Mouse (Mus musculus): Measurements from ENCODE around the gene Cela3b.
"Not testable (repeated sequence)": the region's sequence is repeated elsewhere in the genome, so short reads cannot be mapped to it uniquely, and the experiment has no call there.

The Cela3b gene

DNA sequence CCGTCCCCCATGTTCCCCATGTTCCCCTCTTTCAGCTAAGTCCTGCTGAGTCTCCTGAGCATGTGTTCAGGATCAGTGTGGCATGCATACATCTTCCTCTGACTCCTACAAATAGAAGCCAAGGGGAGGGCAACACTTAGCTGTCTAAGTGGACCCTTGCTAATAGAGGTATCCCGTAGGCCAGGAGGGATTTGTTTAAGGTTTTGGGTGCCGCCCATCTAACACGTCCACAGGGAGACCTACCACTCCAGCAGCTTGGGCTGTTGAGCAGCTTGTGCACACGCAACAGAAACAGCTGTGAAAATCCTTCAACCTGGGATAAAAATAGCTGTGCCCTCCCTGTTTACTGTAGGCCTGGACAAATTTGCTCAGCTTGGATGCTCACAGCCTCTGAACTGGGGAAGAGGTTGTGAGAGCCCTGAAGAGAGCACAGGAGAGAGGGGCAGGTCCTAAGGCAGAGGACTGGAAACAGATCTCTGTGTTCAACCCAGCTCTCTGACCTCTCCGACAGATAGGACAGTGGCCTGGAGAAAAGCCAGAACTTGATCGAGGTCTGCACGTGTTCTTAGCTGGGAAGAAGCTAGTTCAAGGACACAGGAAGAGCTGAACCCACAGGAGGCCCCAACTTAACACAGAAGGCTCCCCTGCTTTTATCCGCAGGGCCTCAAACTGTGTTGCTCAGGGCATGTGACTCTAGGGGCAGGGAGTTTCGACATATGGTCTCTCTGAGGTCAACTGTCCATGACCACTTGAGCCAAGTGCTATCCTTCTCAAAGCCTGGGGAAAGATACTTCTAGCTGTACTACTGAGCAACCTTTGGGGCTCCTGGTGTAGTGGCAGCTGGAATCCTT lies 2.6 kb upstream of the Cela3b start:
- intact Hi-C loops (cut with DNase I), result not testable (repeated sequence)

DNA sequence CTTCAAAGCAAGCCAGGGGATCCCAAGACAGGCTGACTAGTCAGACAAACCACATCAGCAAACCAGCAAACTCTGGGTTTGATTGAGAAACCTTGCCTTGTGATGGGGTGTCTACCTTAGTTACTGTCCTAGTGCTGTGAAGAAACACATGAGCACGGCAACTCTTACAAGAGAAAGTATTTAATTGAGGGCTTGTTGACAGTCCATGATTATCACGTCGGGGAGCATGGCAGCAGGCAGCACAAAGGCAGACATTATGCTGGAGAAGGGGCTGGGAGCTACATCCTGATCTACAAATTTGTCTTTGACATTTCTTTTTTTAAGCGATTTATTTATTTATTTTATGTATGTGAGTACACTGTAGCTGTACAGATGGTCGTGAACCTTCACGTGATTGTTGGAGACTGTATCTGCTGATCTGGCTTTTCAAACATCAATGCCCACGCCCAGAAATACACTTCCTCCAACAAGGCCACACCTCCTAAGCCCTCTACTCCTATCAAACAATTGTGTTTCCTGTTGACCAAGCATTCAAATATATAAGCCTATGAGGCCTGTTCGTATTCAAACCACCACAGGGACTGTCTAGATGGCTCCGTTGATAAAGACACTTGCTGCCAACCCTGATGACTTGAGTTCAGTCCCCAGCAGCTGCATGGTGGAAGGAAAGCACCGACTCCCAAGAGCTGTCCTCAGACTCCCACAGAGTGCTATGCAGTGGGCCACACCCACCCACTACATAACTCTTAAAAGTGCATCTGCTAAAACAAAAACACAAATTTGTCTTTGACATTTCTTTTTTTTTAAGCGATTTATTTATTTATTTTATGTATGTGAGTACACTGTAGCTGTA lies 12.4 kb downstream of the Cela3b start:
- intact Hi-C loops (cut with DNase I), result no loop called here

- intact Hi-C loops (cut with DNase I), result no loop called here
Measured at GRCm38 (mm10) chr4:137414936-137415335, 15.4 kb downstream of the Cela3b start.

DNA sequence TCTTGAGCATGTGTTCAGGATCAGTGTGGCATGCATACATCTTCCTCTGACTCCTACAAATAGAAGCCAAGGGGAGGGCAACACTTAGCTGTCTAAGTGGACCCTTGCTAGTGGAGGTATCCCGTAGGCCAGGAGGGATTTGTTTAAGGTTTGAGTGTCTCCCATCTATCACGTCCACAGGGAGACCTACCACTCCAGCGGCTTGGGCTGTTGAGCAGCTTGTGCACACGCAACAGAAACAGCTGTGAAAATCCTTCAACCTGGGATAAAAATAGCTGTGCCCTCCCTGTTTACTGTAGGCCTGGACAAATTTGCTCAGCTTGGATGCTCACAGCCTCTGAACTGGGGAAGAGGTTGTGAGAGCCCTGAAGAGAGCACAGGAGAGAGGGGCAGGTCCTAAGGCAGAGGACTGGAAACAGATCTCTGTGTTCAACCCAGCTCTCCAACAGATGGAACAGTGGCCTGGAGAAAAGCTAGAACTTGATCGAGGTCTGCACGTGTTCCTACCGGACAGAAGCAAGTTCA lies 18.1 kb downstream of the Cela3b start:
- intact Hi-C loops (cut with DNase I), result not testable (repeated sequence)

DNA sequence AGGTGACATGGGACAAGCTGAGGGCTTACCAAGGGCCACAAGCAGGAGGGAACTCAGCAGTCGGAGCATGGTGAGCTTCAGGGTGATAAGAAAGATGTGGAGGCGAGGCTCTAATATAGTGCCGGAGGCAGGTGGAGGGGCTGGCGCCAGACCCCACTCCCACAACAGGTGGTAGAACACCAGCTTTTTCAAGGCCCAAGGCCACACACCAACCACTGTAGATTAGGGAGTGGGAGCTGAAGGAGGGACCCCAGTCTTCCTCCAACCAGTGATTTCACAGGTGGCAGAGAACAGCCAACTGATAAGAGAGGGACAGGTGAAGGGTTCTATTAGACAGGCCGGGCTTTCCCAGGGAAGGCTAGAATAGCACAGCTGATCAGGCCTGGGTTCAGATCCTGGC lies 20.6 kb downstream of the Cela3b start, which contains the start of gene Cela3a:
Cela3a (minus strand) TSS at position 101 of the 400 bp plus-strand sequence.
- intact Hi-C loops (cut with DNase I), result no loop called here

- intact Hi-C loops (cut with DNase I), result no loop called here
Measured at GRCm38 (mm10) chr4:137405571-137405970, 24.8 kb downstream of the Cela3b start.

GRCm38 (mm10) chr4:137396641-137397525 lies 33.5 kb downstream of the Cela3b start:
- intact Hi-C loops (cut with DNase I), result no loop called here

GRCm38 (mm10) chr4:137393378-137394135 lies 36.8 kb downstream of the Cela3b start:
- intact Hi-C loops (cut with DNase I), result loop anchor here (5.0 kb wide), 1 partner anchor 76 kb away; no protein-coding TSS in a partner anchor

DNA sequence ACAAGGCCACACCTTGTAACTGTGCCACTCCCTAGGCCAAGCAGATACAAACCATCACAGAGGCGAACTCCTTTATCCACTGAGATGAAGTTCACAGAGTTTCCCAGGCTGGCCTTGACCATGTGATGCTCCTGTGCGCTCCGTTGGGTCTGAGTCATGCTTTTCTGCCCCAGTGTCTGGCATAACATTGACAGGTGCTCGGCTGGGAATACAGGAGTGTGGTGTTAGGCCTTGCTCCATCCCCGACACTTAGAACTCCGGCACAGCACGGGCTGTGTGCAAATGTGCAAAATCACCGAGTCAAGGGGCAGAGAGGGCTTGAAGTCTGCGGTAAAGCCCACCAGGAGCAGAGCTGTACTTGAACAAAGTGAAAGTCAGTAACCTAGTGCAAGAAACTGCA lies 37.5 kb downstream of the Cela3b start:
- intact Hi-C loops (cut with DNase I), result loop anchor here (5.0 kb wide), 1 partner anchor 76 kb away; no protein-coding TSS in a partner anchor

DNA sequence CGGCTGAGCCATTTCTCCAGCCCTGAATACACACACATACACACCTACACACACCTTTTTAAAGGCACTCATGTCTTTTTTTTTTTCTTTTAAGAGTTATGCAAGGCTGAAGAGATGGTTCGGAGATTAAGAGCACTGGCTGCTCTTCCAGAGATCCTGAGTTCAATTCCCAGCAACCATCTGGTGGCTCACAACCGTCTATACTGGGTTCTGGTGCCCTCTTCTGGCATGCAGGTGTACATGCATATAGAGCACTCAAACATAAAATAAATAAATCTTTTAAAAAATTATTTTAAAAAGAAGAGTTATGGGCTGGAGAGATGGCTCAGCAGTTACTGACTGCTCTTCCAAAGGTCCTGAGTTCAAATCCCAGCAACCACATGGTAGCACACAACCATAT lies 39.1 kb downstream of the Cela3b start:
- intact Hi-C loops (cut with DNase I), result loop anchor here (5.0 kb wide), 1 partner anchor 74 kb away; no protein-coding TSS in a partner anchor

DNA sequence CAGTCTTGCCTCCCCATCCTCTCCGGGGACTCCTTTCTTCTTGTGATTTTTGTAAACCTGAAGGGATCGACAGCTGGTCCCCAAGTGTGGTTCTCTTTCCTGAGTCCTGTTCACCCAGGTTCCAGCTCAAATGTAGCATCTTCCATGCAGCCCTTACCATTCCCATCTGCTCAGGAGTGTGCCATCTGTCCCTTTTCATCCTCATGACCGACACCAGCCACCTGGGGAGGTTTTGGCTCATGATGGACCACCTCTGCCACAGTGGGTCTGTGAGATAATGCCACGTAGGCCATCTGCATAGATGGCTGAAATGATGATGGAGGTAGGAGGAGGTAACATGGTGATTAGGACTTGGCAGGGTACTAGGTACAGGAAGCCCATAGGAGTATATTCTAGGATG lies 40.1 kb downstream of the Cela3b start:
- intact Hi-C loops (cut with DNase I), result loop anchor here (5.0 kb wide), 1 partner anchor 73 kb away; no protein-coding TSS in a partner anchor

DNA sequence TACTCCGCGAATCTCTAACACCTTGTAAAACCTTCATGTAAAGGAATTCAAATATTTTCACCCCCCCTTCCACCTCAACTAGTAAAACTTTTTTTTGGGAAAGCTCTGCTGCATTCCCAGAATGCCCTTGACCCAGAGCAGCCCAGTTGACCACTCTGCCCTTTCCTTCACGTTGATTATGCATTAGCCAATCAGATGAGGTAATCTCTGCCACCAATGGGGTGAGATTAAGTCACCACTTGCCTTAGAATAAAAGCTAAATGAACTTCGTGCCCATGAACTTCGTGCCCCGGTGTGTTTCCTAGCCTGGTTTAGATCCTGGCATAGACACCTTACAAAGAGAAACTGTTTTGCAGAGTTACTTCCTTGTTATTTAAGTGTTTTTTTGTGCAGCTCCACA lies 41.4 kb downstream of the Cela3b start:
- intact Hi-C loops (cut with DNase I), result no loop called here

- intact Hi-C loops (cut with DNase I), result no loop called here
Measured at GRCm38 (mm10) chr4:137388059-137388794, 42.1 kb downstream of the Cela3b start.

DNA sequence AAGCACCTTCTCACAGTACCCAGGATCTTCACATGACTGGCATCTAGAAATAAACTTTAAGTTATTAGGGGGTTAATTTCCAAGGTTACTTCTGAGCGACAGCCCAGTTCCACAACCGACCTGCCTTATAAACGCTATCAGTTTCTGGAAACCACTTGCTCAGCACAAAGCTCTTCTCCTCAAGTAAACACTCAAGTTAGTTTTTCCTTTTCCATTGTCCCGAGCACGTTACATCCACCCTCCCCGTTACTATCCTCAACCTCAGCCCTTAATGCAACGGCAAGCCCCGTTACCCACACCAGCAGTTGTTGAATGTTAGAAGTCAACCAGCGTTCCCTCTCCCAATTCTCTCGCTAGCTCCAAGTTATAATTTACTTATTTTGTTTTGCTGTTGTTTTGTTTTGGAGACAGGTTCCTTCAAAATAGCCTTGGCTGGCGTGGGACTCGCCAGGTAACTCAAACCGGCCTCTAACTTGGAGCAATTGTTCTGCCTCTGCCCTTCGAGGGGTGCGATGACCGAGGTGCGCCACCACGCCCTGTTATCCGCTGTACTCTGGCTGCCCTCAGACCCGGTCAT lies 42.8 kb downstream of the Cela3b start:
- intact Hi-C loops (cut with DNase I), result no loop called here

DNA sequence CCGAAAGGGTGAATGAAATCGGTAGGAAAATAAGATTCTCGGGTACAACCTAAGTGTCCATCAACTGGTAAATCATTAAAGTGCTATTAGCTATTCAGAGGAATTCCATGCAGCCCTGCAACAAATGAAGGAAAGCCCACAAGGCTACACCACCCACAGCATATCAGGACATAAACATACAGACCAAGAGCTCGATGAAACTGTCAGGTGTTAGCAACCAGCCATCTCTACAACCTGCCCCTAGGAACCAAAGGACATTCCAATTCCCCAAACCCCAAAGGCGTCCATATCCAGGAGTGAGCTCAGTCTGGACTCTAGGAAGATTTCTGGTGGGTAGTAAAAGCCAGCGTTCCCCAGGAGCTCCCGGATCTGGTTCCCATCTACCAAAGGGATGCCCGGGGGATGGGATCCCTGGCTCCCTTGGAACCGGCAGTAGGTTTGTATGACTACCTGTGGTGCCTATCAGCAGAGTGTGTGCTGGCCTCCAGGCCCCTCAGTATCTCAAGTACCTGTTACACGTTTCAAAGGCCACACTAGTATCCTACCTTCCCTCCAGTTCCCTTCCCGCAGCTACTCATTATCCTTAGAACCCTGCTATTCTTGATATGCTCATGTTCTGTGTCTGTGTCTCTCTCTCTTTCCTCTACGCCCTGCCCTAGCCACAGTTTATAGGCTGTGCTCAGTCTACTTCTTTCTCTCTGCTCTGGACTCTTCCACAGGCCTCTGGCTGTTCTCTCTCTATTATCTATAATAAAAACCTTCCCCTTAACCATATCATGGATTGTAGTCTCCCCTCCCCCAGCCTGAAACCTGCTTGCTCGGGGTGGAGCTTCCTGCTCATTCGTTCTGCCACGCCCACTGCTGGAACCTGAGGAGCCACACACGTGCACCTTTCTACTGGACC lies 49.4 kb downstream of the Cela3b start:
- intact Hi-C loops (cut with DNase I), result no loop called here

GRCm38 (mm10) chr4:137379713-137380255 lies 50.6 kb downstream of the Cela3b start:
- intact Hi-C loops (cut with DNase I), result no loop called here

DNA sequence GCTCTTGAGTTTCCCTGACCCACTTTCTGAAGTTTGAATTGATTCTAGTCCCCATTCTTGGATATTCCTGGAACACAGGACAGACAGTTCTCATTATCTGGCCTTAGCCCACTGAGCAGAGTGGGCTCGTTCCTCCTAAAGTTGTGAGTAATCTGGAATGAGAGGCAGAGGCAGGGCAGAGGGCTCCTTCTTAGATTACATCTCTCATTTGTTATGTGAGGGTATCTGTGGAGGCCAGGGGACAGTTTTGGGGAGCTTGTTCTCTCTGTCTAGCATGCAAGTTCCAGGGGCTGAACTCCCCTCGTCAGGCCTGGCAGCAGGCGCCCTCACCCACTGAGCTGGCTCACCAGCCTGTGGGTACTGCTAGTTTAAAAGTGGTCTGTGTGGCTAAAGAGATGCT lies 51.3 kb downstream of the Cela3b start:
- intact Hi-C loops (cut with DNase I), result no loop called here

All from adrenal gland (tissue).